Mouse (Mus musculus) heart, postnatal 0 days (tissue): ENCODE measurements at regions not wholly inside any gene's neighbourhood (a gene's known extent, or its start where the extent isn't known, plus 50 kb on each side); places are given as distances from the start of the nearest gene placed in this dataset.

Source experiments
- CTCF ChIP-seq: IDR thresholded peaks from 2 replicates; pipeline ENCODE4 v1.5.1; 2016; ENCODE audit warnings: antibody characterized with exemption, control low read depth, low read depth
- EP300 ChIP-seq: IDR thresholded peaks from 2 replicates; pipeline ENCODE4 v1.6.1; 2016; ENCODE audit warnings: antibody characterized with exemption, low read depth

DNA sequence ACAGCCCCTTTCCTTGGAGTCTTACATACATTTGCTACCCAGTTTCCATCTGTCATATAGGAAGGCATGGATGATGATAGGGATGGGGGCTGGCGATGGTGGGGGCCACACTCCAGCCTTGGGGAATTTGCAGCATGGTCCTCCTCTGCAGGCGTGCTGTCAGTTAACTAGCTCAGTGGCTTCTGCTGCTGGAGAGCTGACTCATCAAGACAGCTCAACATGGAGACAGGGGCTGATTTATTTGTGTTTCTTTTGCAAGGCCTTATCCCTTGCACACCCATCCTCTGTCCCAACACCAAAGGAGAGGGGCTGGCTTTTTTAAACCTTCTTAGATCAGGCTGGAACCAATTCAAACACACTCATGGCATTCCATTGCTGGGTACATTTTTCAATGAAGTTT, 98.3 kb upstream of the Meis1 start:
- TF ChIP-seq CTCF (no peak), EP300 (no peak)
